Mouse (Mus musculus) C2C12 (cell line): ENCODE measurements at regions not wholly inside any gene's neighbourhood (a gene's known extent, or its start where the extent isn't known, plus 50 kb on each side); places are given as distances from the start of the nearest gene placed in this dataset.

Experiments used
- CTCF ChIP-seq: IDR thresholded peaks from one replicate; pipeline ENCODE4 v1.5.1; 2011; ENCODE audit not compliant: control insufficient read depth, insufficient read depth, insufficient read length
- MAX ChIP-seq: IDR thresholded peaks from one replicate; pipeline ENCODE4 v1.6.1; 2011; ENCODE audit warnings: mild to moderate bottlenecking, control low read depth
- MYOG ChIP-seq: IDR thresholded peaks from one replicate; pipeline ENCODE4 v1.6.1; 2011; ENCODE audit not compliant: control insufficient read depth, insufficient read length; ENCODE audit errors: extremely low read depth

DNA sequence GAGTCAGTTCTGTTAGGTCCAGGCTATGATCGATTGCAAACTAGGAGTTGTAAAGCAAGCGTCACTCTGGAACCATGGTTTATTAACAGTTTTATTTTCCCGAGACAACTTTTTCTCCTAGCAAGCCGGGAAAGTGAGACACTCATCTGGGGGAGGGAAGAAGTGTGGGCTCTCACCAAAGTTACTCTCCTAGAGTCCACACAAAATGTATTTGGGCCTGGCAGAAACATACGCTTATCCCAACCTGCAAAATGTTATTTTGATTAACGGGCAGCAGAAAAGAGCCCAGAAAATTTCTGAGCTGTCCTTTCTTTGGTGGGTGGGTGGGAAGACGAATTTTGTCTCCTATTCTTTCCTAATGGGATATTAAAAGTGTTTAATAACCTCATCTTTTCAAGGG lies 218.4 kb upstream of the Pkn2 start:
- TF ChIP-seq MAX (no peak), CTCF (no peak), MYOG (no peak)
